Mouse (Mus musculus): ENCODE data around the gene Gpc3.

- TF ChIP-seq CTCF (IDR thresholded peaks at IDR 0.05; ENCODE audit: low read depth, low read length) (no peak), POLR2A (IDR thresholded peaks at IDR 0.05; ENCODE audit: borderline replicate concordance, low read depth, low read length) (no peak)
Observed at GRCm38 (mm10) chrX:52412936-52413335, 200.8 kb downstream of the Gpc3 start.
